Mouse (Mus musculus) heart, embryonic 12.5 days (tissue): ENCODE data around the gene Trp53tg5. TPM values are rescaled to one million over a fixed set of nuclear protein-coding genes. Genes with fewer than 3 reads are reported as not detected.

Experiments
- ATAC-seq: fragments of 200-750 bp; cut with Nextera tagmentation; 2 replicates; pipeline ENCODE4 v1.8.0; 2017; ENCODE audit warnings: moderate TSS enrichment, moderate library complexity; ENCODE audit not compliant: insufficient number of reproducible peaks, low FRiP score
- H3K27ac ChIP-seq: fragments of 300-500 bp; sonication (generic); 2 replicates; pipeline ENCODE4 v1.5.1; 2016; ENCODE audit warnings: mild to moderate bottlenecking, moderate library complexity; ENCODE audit not compliant: poor library complexity, severe bottlenecking
- H3K27me3 ChIP-seq: fragments of 300-500 bp; sonication (generic); replicated peaks from 2 replicates; pipeline ENCODE4 v1.6.1; 2016; ENCODE audit warnings: mild to moderate bottlenecking, moderate library complexity
- H3K36me3 ChIP-seq: fragments of 300-500 bp; sonication (generic); 2 replicates; pipeline ENCODE4 v1.6.1; 2016; ENCODE audit warnings: mild to moderate bottlenecking, moderate library complexity
- H3K4me1 ChIP-seq: fragments of 300-500 bp; sonication (generic); replicated peaks from 2 replicates; pipeline ENCODE4 v1.6.1; 2016; ENCODE audit warnings: mild to moderate bottlenecking
- H3K4me2 ChIP-seq: fragments of 300-500 bp; sonication (generic); 2 replicates; pipeline ENCODE4 v1.6.1; 2016; ENCODE audit warnings: mild to moderate bottlenecking, moderate library complexity
- H3K4me3 ChIP-seq: fragments of 300-500 bp; sonication (generic); 2 replicates; pipeline ENCODE4 v1.5.1; 2016; ENCODE audit warnings: mild to moderate bottlenecking
- H3K9ac ChIP-seq: fragments of 300-500 bp; sonication (generic); 2 replicates; pipeline ENCODE4 v1.6.1; 2016; ENCODE audit warnings: mild to moderate bottlenecking, moderate library complexity
- H3K9me3 ChIP-seq: fragments of 300-500 bp; sonication (generic); replicated peaks from 2 replicates; pipeline ENCODE4 v1.6.1; 2016; ENCODE audit warnings: mild to moderate bottlenecking, moderate library complexity
- WGBS: fragments of 180-500 bp; shearing (Covaris S2); methylation state at CpG from one replicate; pipeline ENCODE4 v1.1.7; 2016; 5-methylcytosine and 5-hydroxymethylcytosine counted together
- polyA plus RNA-seq: library from polyadenylated mRNA; unstranded; fragments of >200 nt; fragmentation: Nextera tagmentation; extraction: Ambion mirVana; gene quantifications from 2 replicates; pipeline ENCODE4 v1.2.1, GENCODE M21; 2016

Trp53tg5 gene
- polyA plus RNA-seq, 1 experiment from 2014 or later: 0.19 TPM

GRCm38 (mm10) chr2:164512121-164512909 lies 38.8 kb upstream of the Trp53tg5 start:
- Histone ChIP-seq H3K27ac (peak overlapping the region; percentile 41), H3K4me2 (no peak overlapping the region), H3K4me1 (peaks cover 18% of the 10 kb centered on the region), H3K9me3 (peaks cover 6% of the 10 kb centered on the region), H3K9ac (no peak overlapping the region), H3K36me3 (peaks cover 5% of the 10 kb centered on the region; the same call in 1 of the 2 replicates), H3K27me3 (no peaks in the 10 kb centered on the region), H3K4me3 (no peak overlapping the region)
- whole genome bisulfite sequencing: 46% methylated on average over 12 of the region's 14 CpGs
- ATAC-seq: peak; percentile 41; the same call in 1 of the 2 replicates

GRCm38 (mm10) chr2:164510621-164511190 lies 37.2 kb upstream of the Trp53tg5 start:
- 31% methylated on average over 5 of the region's 5 CpGs for WGBS
- Histone ChIP-seq H3K9me3 (no peaks in the 10 kb centered on the region), H3K27me3 (no peaks in the 10 kb centered on the region), H3K27ac (no peak overlapping the region), H3K4me1 (peaks cover 18% of the 10 kb centered on the region), H3K4me2 (no peak overlapping the region), H3K36me3 (peaks cover 19% of the 10 kb centered on the region), H3K9ac (no peak overlapping the region), H3K4me3 (no peak overlapping the region)
- no peak for ATAC-seq

DNA sequence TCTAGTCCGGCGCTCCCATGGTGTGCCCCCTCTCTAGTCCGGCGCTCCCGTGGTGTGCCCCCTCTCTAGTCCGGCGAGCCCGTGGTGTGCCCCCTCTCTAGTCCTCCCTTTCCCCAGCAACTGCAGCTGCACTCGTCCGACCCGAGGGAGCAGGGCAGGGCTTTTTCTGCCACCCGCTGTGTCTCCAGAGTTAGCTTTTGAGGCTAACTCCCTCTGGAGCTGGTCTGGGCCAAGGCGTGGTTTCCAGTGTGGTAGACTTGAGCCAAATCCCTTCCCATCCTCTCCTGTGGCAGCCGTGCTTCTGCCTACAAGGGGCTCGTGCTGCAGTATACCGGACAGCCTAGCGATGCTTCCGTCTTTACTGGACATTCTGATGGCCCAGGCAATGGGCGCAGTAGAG lies 34.3 kb upstream of the Trp53tg5 start:
- H3K4me1 ChIP-seq: peaks cover 18% of the 10 kb centered on the region
- peaks cover 47% of the 10 kb centered on the region for H3K36me3 ChIP-seq
- ATAC-seq: no peak
- H3K9ac ChIP-seq: no peak overlapping the region
- H3K9me3 ChIP-seq: peaks cover 15% of the 10 kb centered on the region
- no peak overlapping the region for H3K4me2 ChIP-seq
- no peak overlapping the region for H3K4me3 ChIP-seq
- no peak overlapping the region for H3K27ac ChIP-seq
- WGBS: 85% methylated on average over 19 of the region's 19 CpGs
- no peaks in the 10 kb centered on the region for H3K27me3 ChIP-seq

DNA sequence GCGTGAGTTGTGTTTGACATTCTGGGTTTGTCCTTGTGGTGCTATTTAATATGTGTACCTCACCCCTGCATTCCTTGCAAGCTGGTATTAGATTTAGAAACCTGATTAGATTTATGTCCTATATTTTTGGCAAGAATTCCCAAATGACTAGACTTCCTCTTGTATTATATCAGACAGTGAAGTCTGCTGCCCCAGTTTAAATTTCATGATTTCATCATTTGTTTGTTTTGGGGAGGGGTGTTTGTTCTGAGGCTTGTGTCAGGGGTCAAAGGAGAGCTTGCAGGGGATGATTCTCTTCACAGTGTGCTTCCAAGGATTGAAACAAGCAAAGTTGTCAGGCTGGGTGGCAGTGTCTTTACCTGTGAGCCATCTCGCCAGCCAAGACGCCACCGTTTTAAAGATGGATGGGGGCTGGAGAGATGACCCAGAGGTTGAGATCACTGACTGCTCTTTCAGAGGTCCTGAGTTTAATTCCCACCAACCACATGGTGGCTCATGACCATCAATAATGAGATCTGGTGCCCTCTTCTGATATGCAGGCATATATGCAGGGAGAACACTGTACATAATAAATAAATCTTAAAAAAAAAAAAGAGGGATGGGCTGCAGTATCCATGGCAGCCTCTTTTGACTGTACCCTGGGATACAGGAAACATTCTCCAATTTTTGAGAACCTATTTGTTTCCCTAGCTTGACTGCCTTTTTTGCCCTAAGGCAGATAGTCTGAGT lies 32.3 kb upstream of the Trp53tg5 start:
- no peak overlapping the region for H3K4me2 ChIP-seq
- H3K4me1 ChIP-seq: peaks cover 11% of the 10 kb centered on the region; the same call in 1 of the 2 replicates
- WGBS: 90% methylated on average over 4 of the region's 4 CpGs
- H3K36me3 ChIP-seq: peaks cover 66% of the 10 kb centered on the region
- no peak overlapping the region for H3K9ac ChIP-seq
- no peaks in the 10 kb centered on the region for H3K27me3 ChIP-seq
- H3K4me3 ChIP-seq: no peak overlapping the region
- H3K27ac ChIP-seq: no peak overlapping the region
- ATAC-seq: no peak
- H3K9me3 ChIP-seq: peaks cover 15% of the 10 kb centered on the region

GRCm38 (mm10) chr2:164504919-164505318 lies 31.4 kb upstream of the Trp53tg5 start:
- WGBS: 97% methylated on average over 3 of the region's 3 CpGs
- no peak overlapping the region for H3K4me2 ChIP-seq
- ATAC-seq: no peak

DNA sequence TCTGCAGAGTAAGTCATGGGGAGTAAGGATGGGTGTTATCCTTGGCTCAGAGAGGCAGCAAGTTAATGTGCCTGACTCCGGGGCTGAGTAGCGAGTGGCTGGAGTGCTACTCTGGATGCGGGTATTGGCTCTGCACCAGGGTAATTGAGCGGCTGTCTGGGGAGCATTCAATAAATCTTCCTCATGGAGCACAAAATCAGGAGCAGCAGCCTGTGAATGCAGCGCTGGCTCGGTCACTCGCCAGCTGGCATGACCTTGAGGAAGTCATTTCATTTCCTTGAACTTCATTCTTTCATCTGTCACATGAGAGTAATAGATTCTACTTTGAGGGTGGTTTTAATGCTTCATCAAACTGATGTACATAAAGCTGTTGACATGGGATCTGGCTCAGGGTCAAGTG lies 27.0 kb upstream of the Trp53tg5 start:
- H3K4me3 ChIP-seq: no peak overlapping the region
- peaks cover 15% of the 10 kb centered on the region for H3K9me3 ChIP-seq
- no peaks in the 10 kb centered on the region for H3K27me3 ChIP-seq
- WGBS: 92% methylated on average over 7 of the region's 7 CpGs
- no peak overlapping the region for H3K27ac ChIP-seq
- H3K9ac ChIP-seq: no peak overlapping the region
- ATAC-seq: no peak
- H3K4me1 ChIP-seq: peaks cover 7% of the 10 kb centered on the region
- H3K36me3 ChIP-seq: peaks cover 63% of the 10 kb centered on the region
- no peak overlapping the region for H3K4me2 ChIP-seq

More at GRCm38 (mm10) chr2:164504919-164505318, 31.4 kb upstream of the Trp53tg5 start:
- Histone ChIP-seq H3K4me3 (no peak overlapping the region), H3K27ac (no peak overlapping the region), H3K27me3 (no peaks in the 10 kb centered on the region), H3K36me3 (peaks cover 75% of the 10 kb centered on the region), H3K4me1 (0 out of 2 replicates have a peak, but pooled peaks cover 2% of the 10 kb centered on the region), H3K9ac (no peak overlapping the region), H3K9me3 (peaks cover 15% of the 10 kb centered on the region)

GRCm38 (mm10) chr2:164499317-164499716 lies 25.8 kb upstream of the Trp53tg5 start:
- no peak overlapping the region for H3K4me2 ChIP-seq
- H3K4me1 ChIP-seq: peaks cover 7% of the 10 kb centered on the region
- ATAC-seq: no peak
- WGBS: 71% methylated on average over 5 of the region's 5 CpGs
- H3K27me3 ChIP-seq: no peaks in the 10 kb centered on the region
- H3K4me3 ChIP-seq: no peak overlapping the region
- peaks cover 51% of the 10 kb centered on the region for H3K36me3 ChIP-seq
- H3K9me3 ChIP-seq: peaks cover 8% of the 10 kb centered on the region
- H3K27ac ChIP-seq: no peak overlapping the region
- H3K9ac ChIP-seq: no peak overlapping the region

DNA sequence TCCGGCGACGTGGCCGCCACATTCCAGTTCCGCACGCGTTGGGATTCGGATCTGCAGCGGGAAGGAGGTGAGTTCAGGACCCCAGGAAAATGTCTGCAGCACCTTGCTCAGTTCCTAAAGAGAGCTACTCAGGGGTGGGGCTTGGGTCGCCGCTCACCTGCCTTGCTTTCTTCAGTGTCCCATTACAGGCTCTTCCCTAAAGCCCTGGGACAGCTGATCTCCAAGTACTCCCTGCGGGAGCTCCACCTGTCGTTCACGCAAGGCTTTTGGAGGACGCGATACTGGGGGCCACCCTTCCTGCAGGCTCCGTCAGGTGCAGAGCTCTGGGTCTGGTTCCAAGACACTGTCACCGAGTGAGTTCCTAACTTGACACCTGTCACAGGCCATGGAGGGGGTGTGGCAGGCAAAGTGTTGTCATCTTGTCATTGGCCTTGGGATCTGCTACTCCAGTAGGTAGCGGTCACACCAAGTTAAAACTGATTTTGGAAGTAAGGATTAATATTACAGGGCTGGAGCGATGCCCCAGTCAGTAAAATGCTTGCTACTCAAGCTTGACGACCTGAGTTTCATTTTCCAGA lies 24.3 kb upstream of the Trp53tg5 start:
- Histone ChIP-seq H3K4me1 (peaks cover 7% of the 10 kb centered on the region), H3K4me3 (peak overlapping the region; percentile 92), H3K27me3 (no peaks in the 10 kb centered on the region), H3K36me3 (peaks cover 36% of the 10 kb centered on the region), H3K4me2 (peak overlapping the region; percentile 92), H3K27ac (no peak overlapping the region), H3K9ac (peak overlapping the region; percentile 81), H3K9me3 (no peaks in the 10 kb centered on the region)
- peak; percentile 29; the same call in 1 of the 2 replicates for ATAC-seq
- 5% methylated on average over 21 of the region's 21 CpGs for WGBS

DNA sequence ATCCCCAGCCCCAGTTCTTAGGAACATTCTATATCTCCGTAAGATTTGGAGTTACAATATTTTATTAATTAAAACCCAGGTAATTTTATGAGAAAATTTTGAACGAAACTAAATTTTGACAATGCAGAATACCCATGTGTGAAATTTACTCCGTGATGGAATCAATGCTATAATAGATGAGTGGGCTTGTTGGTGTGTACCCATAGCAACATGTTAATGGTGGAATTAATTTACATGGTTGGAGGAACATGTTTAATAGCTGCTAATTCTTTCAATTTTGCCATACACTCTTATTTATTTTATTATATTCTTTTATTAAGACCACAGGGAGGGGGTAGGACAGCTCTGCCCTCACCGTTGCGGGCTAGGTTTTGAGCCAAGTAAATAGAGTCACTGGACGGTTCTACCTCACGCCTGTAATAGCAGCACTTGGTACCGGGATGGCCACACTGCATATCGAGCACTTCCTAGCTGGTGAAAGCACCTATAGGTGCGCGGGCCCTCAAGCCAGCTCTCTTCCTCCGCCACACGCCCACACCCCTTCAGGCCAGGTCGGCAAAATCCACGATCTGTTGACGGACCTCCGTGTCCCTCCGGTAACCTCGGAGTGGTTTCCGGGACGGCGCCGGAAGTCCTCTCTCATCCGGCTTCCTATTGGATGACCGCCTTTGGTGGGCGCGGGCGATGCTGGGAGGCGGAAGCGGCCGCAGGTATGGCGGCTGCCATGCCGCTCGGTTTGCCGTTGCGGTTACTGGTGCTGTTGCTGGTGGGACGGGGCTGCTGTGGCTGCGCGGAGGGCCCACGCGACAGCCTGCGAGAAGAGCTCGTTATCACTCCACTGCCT lies 23.5 kb upstream of the Trp53tg5 start, which contains the start of gene Pigt:
Gene Pigt (plus strand): TSS at position 674 of the 844 bp plus-strand sequence.
- H3K27me3 ChIP-seq: no peaks in the 10 kb centered on the region
- H3K36me3 ChIP-seq: peaks cover 29% of the 10 kb centered on the region
- H3K4me2 ChIP-seq: peak within 1 kb of the TSS; percentile 92
- WGBS: 4% methylated on average over 43 of the region's 43 CpGs
- ATAC-seq: peak; percentile 91
- H3K9me3 ChIP-seq: no peaks in the 10 kb centered on the region
- peaks cover 7% of the 10 kb centered on the region for H3K4me1 ChIP-seq
- H3K9ac ChIP-seq: peak within 1 kb of the TSS; percentile 81
- H3K27ac ChIP-seq: peak within 1 kb of the TSS; percentile 67
- H3K4me3 ChIP-seq: peak within 1 kb of the TSS; percentile 92

DNA sequence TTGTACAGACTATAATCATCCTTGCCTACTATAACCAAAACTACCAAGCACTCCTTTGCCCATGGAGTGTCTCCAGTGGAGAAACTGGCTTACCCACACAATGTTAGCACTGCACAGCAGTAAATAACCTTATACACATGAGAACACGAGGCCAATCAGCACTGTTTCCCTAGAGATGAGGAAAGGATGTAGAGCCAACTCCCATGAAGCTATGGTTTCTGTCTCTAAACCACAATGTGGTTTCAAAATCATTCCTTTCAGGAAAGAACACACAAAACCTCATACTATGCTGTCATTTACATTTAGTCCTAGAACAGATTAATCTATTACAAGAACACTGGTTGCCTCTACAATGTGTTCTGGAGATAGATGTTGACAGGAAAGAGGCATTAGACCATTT lies 22.8 kb upstream of the Trp53tg5 start:
- Histone ChIP-seq H3K27ac (no peak overlapping the region), H3K4me3 (no peak overlapping the region), H3K9ac (no peak overlapping the region), H3K4me2 (0 out of 2 replicates have a peak overlapping the region, but pooled peaks have one; percentile 31), H3K4me1 (peaks cover 7% of the 10 kb centered on the region), H3K27me3 (no peaks in the 10 kb centered on the region), H3K9me3 (no peaks in the 10 kb centered on the region), H3K36me3 (peaks cover 23% of the 10 kb centered on the region)
- ATAC-seq: no peak
- WGBS: 45% methylated on average over 1 of the region's 1 CpGs
